ENCODE assay signal across 10 mouse cellular contexts in the genomic region with DNA sequence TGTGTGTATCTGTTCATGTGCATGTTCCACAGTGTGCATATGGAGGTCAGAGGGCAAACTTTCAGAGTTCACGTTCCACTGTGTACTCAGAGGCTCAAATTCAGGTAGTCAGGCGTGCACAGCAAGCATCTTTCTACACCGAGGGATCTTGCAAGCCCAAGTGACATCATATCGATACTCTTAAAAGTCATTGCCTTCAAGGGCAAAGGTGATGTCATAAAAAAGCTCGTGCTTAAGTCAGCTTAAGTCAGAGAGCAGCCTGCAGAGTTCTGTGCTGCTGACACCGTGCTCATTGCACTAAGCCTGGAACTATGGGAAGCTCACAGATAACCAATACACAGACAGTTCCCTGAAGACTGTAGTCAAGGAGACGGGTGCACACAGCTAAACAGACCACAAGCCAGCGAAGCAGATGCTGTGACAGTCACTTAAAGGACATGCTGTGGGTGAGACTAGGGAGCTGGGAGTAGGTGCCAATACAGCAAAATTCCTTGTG.
DNase-seq lines count a peak whose midpoint lies in the region; ATAC-seq and TF ChIP-seq lines count a peak whose summit lies in the region.
"Had no signal": no experiment of that assay in that cellular context is flagged by ENCODE, and none has a peak within 500 bp of the region (broad histone marks: within the 10 kb centered on the region; RNA-seq: fewer than 3 reads in every experiment).

No protein-coding gene starts in this region.

- ATAC-seq in neural tube, embryonic 14.5 days (ENCODE audit: low read depth), result peak; percentile 80; the same call in 1 of the 2 replicates
- ATAC-seq in erythroid progenitor cell, adult 5-6 weeks (replicated peaks; ENCODE audit: low FRiP score, poor library complexity, severe bottlenecking), result no peak

- H3K4me2 ChIP-seq in neural tube, embryonic 14.5 days (ENCODE audit: low read depth, low read length), result no peak overlapping the region
- H3K4me2 ChIP-seq: embryonic facial prominence, embryonic 13.5 days had no signal

- no peaks in the 10 kb centered on the region for H3K4me1 ChIP-seq in neural tube, embryonic 14.5 days (ENCODE audit: control insufficient read depth, insufficient read depth, low read length)
- H3K4me1 ChIP-seq in thymus, adult 2 months (replicated peaks; ENCODE audit: control insufficient read depth, insufficient read depth, low read length), result no peaks in the 10 kb centered on the region
- H3K4me1 ChIP-seq: embryonic facial prominence, embryonic 13.5 days had no signal

- TF ChIP-seq POLR2A in thymus, adult 2 months (IDR thresholded peaks at IDR 0.05; ENCODE audit: control insufficient read depth, extremely low read depth, insufficient read depth, low read length, poor library complexity), result no peak

- H3K36me3 ChIP-seq in neural tube, embryonic 14.5 days (ENCODE audit: control insufficient read depth, insufficient read depth, low read length), result no peaks in the 10 kb centered on the region
- H3K36me3 ChIP-seq in thymus, adult 2 months (ENCODE audit: control insufficient read depth, insufficient read depth, low read length), result no peaks in the 10 kb centered on the region
- H3K36me3 ChIP-seq: embryonic facial prominence, embryonic 13.5 days had no signal

- intact Hi-C loops in heart, postnatal 10 days (cut with DNase I), result no loop called here
- intact Hi-C loops in gastrocnemius, adult 2 months (cut with DNase I), result no loop called here

- no peak for TF ChIP-seq CTCF in layer of hippocampus, adult 2 months (conservative IDR thresholded peaks at IDR 0.05)
- TF ChIP-seq CTCF in gastrocnemius, adult 2 months (IDR thresholded peaks at IDR 0.05), result no peak
- no peak for TF ChIP-seq CTCF in thymus, adult 2 months (IDR thresholded peaks at IDR 0.05; ENCODE audit: borderline replicate concordance, control insufficient read depth, extremely low read depth, insufficient read depth, low read length, poor library complexity)

- no peak overlapping the region for H3K9ac ChIP-seq in neural tube, embryonic 14.5 days (replicated peaks; ENCODE audit: low read depth, low read length)
- H3K9ac ChIP-seq: embryonic facial prominence, embryonic 13.5 days had no signal

- H3K27ac ChIP-seq in layer of hippocampus, adult 2 months, result peak overlapping the region; percentile 85
- H3K27ac ChIP-seq in neural tube, embryonic 14.5 days (ENCODE audit: low read depth, low read length), result no peak overlapping the region
- H3K27ac ChIP-seq in gastrocnemius, adult 2 months, result no peak overlapping the region
- H3K27ac ChIP-seq in thymus, adult 2 months (ENCODE audit: control insufficient read depth, insufficient read depth, low read length), result no peak overlapping the region
- H3K27ac ChIP-seq: embryonic facial prominence, embryonic 13.5 days had no signal

- no peak overlapping the region for H3K4me3 ChIP-seq in layer of hippocampus, adult 2 months
- H3K4me3 ChIP-seq in neural tube, embryonic 14.5 days (ENCODE audit: low read depth, low read length), result no peak overlapping the region
- no peak overlapping the region for H3K4me3 ChIP-seq in gastrocnemius, adult 2 months
- H3K4me3 ChIP-seq in thymus, adult 2 months (ENCODE audit: control insufficient read depth, insufficient read depth, low read length), result no peak overlapping the region
- H3K4me3 ChIP-seq: embryonic facial prominence, embryonic 13.5 days had no signal

- no peaks in the 10 kb centered on the region for H3K9me3 ChIP-seq in neural tube, embryonic 14.5 days (ENCODE audit: control insufficient read depth, low read length)
- H3K9me3 ChIP-seq: embryonic facial prominence, embryonic 13.5 days had no signal

- peak; percentile 14 to 16 for DNase-seq in heart, postnatal 10 days
- no peak for DNase-seq in heart, postnatal 4 days
- peak; percentile 64 to 70 for DNase-seq in frontal cortex, adult 2 months (ENCODE audit: extremely low spot score in 1 of 2, low spot score in 1 of 2)
- peak; percentile 71 to 87 for DNase-seq in layer of hippocampus, adult 2 months (ENCODE audit: low spot score in 2 of 2)
- DNase-seq in gastrocnemius, adult 2 months, result no peak
- DNase-seq in thymus, adult 2 months, result no peak

- H3K27me3 ChIP-seq in neural tube, embryonic 14.5 days (ENCODE audit: control insufficient read depth, insufficient read depth, low read length), result no peaks in the 10 kb centered on the region
- no peaks in the 10 kb centered on the region for H3K27me3 ChIP-seq in thymus, adult 2 months (ENCODE audit: control insufficient read depth, insufficient read depth, low read length)
- H3K27me3 ChIP-seq: CH12.LX; embryonic facial prominence, embryonic 13.5 days had no signal

- 58% methylated on average over 8 of the region's 8 CpGs for WGBS in neural tube, embryonic 14.5 days
- 87% methylated on average over 8 of the region's 8 CpGs for WGBS in thymus, adult 2 months

Comparison
In these comparisons a context has a peak if more than half of its experiments do, and no peak if none do; other contexts are left out.
1. DNase-seq: peak in heart, postnatal 10 days (2 of 2), frontal cortex, adult 2 months (2 of 2) and layer of hippocampus, adult 2 months (2 of 2); none in heart, postnatal 4 days (single experiment), gastrocnemius, adult 2 months (single experiment) and thymus, adult 2 months (single experiment).